Mouse (Mus musculus) hindlimb bud, embryonic 11.5 days (tissue): ENCODE measurements around the gene Sgip1.

Source experiments
- DNase-seq: peaks from one replicate; pipeline ENCODE4 v3.0.0-alpha.2; 2012; ENCODE audit warnings: low read depth, low spot score; ENCODE audit errors: extremely low spot score

Gene Sgip1

DNA sequence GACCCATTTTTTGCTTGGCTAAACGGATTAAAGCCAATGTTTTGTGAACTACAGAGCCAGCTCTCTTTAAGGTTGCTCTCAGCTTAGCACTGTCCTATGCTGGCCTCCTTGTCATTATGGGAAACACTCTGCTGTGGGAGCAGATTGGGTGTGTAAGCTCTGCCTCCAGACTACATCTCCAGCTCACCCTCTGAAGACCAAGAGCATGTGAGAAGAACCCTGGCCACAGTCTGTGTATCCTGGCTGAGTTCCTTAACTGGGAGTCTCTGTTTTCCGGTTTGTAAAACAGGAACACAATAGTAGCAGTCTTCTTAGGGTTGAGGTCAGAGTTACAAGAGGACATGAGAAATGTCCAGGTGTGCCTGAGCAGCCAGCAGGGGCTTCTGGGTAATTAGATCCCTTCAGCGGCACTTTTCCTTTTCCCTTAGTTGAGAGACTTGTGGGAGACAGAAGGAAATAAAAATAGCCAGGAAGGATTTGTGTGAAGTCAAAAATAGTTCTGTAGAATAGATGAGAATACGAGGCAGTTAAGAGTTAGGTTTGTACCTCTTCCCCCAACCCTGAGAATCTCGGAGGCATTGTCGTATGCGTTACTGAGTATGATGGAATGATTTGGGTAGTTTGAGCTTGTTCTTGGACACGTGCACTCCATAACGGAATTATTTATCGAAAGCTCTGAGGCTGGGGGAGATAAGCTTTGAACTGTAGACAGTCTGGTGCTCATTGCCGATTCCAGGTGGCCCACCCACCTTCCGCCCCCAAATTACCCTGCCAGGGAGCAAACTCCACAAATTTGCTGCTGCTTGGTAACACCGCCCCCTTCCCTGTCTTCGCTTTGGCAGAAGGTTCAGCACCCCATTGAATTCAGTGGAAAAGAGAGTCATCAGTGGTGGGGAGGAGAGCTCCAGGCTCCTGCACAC, 146.9 kb downstream of the Sgip1 start:
- DNase-seq: no peak

DNA sequence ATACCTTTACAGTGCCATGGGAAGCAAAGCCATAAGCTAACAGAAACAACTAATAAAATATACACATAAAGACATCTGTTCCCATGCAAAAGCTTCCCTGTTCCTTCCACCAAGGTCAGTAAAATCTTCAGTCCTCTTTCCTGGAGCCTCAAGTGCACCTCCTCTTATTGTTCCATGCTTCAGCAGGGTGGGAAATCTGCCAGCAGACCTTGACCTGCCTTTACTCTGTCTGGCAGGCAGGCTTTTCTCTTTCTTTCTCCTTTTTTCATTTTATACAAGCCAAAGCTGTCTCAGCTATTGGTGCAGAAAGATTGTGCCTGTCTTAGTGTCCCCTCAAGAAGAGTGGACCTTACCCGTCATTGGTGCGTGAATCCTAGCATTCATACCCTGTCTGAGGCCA, 154.8 kb downstream of the Sgip1 start:
- DNase-seq: no peak

DNA sequence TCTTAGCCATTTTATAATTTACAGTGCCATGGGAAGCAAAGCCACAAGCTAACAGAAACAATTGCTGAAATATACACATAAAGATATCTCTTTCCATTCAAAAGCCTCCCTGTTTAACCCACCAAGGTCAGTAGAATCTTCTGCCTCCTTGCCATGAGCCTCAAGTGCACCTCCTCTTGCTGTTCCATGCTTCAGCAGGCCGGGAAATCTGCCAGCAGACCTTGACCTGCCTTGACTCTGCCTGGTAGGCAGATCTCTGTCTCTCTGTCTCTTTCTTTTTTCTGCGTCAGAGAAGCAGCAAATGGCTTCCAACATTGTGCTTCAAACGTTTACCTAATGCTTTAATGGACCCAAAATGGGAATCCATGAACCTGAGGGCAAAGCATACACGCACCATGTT, 157.9 kb downstream of the Sgip1 start:
- DNase-seq: no peak

DNA sequence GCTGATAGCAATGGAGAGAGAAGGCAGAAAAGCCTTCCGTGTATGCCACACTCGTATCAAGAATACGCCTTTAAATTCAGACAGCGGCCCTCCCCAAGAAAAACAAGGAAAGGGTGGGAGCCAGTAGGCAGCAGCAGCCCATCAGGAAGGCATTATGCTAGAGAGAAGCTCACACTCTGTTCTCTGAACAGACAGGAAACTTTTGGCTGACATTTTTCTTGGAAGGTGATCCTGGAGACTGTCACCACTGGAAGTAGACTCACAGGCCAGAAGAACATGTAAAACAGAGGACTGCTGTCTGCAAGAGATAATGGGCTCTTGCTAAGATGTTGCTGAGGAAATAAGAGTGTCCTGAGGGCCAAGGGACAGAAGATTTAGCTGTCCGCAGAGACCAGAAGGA, 158.6 kb downstream of the Sgip1 start:
- no peak for DNase-seq

DNA sequence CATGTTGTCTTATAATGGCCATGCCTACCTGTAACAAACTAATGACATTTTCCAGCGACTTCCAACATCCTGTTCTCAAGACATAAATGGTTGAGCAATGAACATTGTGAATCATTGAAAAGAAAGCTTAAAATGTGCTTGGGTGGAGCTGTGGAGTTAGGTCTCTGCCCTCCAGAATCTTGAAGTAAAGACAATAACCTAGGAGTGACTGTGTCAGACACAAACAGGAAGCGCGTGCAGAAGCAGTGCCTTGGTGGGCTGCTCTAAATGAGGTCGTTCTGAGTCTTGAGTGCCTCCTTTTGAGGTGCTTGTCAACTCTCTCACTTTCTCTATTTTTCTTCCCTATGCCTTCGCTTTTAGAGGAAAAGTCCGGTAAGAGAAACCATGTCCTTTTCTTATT, 159.1 kb downstream of the Sgip1 start:
- DNase-seq: no peak

DNA sequence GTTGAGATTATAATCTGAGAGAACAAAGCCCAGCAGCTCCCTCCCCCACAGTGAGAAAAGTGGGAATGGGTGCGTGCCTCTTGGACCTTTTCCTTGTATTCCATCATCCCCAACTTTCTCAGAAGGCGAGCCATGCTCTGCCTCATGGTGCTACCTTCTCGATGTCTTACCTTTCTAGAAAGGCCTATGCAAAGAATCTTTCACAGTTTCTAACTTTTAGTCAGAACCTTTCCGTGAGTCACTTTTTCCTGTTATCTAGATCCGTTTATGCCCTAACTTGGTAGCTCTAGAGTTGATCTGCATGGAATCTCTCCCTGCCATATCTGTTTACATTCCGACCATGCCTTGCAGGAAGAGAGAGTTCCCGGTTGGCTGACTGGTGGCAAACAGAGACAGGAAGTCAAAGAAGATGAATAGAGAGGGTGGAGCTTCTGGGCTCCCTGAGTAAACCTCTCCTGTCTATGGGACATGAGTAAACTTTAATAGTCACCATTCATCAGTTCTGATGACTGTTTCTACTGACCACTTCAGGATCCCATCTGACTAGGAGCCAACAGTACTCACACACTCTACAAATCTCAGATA, 166.8 kb downstream of the Sgip1 start:
- DNase-seq: no peak

DNA sequence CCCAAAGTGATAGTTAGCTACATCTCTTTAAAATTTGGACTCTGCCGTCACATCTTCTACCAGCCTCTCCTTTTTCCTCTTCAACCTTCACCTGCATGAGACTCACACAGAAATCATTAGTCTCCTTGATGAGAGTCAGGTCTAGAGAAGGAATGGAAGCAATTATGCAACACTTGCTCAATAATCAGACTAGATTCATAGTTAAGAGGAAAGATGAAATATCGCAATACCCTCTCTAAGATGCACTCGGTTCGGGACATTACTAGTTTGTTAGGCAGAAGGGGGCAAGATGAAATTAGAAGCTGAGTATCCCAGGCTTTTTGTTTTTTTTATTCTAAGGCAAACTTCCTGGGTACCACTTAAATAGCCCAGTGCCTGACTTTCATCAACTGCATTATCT, 169.1 kb downstream of the Sgip1 start:
- no peak for DNase-seq

DNA sequence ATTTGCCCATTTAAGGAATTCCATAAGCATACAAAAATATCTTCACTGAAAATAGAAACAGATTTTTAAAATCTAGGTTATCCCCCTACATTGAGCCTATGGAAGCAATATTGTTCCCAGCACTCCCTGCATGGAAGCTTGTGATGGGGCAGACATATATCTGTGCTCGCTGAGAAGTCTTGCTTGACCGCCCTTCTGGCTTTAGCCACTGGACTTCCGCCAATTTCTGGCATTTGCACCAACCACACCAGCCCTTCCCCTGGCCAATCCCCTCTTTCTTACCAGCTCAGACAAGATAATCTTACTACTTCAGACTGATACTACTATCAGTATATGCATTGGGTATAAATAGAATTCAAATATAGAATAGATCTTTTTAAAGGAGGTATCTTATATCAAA, 172.1 kb downstream of the Sgip1 start:
- no peak for DNase-seq

DNA sequence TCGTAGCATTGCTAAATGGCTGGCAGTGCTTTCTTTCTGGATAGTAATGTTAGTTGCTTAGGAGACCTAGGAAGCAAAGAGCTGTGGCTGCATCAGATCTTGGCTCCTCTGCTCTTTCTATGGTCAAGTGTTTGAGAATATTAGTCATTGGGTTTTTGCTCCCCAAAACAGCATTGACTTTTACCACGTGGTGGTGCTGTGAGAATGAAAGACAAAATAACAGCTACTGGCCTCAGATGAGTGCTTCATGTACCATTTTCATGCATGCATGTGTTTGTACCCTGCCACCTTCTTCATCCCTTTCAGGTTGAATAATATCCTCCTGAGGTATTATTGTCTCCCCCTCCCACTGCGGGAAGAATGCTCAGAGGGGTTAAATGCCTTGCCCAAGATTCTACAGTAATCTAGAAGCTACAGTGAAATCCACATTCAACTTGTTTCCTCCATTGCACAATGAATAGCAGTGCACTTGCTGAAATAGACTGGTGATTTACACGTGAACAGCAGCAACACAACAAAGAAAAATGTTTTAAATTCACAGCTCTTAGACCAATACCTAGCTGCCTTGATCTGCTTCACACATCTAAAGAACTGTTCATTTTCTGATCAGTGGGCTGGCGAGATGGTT, 172.7 kb downstream of the Sgip1 start:
- no peak for DNase-seq

DNA sequence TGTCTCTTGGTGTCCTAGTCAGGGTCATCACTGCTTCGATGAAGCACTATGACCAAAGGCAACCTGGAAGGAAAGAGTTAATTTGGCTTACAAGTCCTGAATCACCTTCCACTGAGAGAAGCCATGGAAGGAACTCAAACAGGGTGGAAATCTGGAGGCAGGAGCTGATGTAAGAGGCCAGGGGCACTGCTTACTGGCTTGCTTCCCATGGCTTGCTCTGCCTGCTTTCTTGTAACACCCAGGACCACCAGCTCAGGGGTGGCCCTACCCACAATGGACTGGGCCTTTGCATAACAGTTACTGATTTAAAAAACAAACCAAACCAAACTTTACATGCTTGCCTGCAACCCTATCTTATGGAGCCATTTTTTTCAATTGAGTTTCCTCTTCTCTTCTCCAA, 177.1 kb downstream of the Sgip1 start:
- DNase-seq: no peak

DNA sequence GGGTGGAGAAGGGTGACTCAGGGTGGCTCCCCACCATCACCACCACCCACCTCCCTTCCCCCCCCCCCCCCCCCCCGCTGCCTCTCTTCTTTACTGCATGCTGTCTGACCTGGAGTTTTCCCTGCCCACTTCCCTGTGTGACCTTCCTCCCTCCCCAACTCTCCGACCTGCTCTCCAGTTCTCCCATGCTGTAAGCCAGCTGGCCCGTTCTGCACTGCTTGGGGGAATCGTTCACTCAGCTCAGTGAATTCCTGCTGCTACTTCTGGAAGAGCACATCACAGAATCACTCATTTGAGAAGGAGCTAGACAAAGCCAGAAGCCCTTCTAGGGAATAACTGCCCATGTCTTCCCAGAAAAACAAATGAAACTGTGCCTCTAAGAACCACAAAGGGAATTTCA, 188.4 kb downstream of the Sgip1 start:
- no peak for DNase-seq

DNA sequence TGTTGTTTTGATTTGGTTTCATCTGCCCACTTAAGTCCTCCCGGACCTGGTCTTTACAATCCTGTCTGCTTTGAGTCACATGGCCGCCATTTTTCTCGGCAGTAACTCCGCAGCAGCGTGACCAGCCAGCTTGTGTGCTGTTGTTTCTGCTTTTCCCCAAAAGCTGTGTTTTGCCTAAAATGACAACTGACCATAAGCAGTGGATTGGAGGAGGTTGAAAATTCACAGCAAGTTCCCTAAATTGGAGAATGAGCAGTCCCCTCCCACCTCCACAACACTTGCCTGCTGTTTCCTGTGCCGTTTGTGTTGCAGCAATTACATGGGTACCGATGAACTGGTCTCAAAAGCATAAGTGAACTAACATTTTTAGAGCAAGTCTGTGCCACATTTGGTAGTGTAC, 189.6 kb downstream of the Sgip1 start:
- DNase-seq: no peak

DNA sequence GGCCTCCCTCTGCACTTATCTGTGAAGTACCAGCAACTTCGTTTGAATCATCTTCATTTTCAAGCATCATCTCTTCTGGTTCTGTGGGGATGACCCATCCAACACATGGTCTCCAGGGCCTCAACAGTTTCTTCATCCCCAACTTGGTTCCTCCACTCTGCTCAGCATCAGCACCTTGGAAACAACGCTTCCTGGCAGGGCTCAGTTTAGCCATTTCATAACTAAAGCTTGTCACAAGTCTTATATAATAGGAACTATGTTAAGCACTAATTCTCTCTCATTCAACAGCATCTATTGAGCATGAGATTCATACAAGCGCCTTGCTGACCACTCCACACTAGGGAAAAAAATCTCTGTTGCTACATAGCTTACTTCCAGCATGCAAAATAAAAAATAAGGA, 199.2 kb downstream of the Sgip1 start:
- DNase-seq: no peak

DNA sequence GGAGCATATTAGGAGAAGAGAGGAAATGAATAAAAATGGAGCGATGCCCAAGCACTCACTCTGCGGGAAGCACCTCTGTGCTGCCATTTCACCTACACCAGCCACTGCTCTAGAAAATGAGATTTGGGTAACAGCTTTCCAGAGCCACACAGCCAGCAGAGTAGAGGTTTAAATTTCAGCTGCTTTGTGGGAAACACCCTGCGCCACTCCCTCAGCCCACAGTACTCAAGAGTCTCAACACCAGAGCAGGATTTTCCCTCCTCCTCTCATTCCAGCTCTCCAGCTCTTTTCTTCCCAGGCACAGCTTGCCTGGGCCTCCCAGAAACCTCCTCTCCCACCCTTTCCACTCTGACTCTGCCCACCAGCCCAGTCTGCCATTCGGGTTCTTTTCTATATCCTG, 199.6 kb downstream of the Sgip1 start:
- DNase-seq: no peak

DNA sequence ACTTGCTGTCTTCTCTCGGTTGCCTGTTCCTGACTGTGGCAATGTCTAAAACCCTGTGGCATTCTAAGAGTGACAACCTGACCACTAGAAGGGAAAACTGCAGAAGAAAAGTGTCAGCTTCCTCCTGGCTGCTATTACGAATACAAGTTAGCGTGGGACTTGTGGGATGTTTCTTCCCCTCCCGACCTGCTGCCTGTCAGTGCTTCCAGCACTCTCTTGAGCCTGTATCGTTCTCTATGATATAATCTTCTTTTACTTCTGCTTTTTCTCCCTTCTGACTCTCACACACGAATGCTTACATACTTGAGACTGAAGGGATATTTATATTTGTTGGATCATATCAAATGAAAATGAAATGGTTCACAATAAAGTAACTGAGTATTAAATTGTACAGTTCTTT, 203.2 kb downstream of the Sgip1 start:
- no peak for DNase-seq

DNA sequence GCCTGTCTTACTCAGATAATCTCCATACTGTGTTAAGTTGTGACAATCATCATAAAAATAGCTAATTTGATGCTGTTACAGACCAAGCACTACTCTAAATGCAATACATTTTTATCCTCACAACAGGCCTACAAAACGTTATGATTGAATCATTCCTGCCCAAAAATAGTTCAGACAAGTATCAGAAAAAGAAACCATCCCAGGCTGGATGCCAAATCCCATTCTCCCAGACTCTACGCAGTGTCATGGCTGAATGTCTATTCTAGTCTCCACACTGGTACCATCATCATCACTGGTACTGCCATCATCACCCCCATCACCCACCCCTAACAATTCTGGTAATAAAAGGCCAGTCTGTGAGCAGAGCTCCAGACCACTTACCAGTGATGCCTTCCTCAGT, 211.4 kb downstream of the Sgip1 start:
- DNase-seq: no peak

DNA sequence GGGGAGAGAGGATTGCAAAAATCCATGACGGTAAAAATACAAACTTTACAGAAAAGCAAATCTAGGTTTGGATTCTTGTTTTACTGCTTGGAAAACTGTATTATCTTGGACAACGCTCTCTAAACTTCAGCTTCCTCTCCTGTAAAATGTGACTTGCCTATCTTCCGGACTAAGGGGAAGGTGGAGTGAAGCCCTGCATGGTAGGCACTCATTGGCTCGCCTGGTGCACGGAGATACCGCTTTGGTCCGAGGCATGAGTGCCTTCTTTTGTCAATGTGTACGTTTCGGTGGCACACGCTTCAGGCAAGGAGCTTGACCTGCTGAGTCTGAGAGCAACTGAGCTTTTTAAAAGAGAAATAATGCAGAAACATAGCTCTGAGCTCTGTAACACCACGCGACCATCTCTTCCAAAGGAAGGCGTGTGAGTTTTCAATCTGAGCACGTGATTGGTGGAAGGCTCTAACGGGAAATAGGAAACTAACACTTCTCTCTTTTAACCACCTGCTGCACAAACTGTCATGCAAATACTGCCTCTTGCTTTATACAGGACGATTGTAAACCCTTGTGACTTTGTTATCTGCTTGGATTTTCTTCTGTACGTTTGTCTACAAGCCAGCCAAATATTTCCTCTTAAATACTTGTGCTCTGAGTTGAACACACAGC, 214.3 kb downstream of the Sgip1 start:
- no peak for DNase-seq

DNA sequence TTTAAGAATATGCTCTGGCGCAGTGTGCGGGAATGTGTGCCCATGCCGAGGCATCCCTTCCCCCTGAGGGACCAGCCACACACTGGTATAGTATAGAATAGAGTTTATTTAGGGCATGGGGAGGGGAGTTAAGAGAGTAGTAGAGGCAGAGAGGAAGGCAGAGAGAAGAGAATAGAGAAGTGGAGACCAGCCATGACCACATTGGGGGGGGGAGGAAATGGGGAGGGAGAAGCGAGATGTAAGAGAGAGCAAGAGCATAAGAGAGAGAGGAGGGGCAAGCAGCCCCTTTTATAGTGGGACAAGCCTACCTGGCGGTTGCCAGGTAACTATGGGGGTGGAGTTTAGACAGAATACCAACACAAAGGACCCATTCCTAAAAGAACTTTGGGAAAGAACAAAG, 218.3 kb downstream of the Sgip1 start:
- DNase-seq: no peak

DNA sequence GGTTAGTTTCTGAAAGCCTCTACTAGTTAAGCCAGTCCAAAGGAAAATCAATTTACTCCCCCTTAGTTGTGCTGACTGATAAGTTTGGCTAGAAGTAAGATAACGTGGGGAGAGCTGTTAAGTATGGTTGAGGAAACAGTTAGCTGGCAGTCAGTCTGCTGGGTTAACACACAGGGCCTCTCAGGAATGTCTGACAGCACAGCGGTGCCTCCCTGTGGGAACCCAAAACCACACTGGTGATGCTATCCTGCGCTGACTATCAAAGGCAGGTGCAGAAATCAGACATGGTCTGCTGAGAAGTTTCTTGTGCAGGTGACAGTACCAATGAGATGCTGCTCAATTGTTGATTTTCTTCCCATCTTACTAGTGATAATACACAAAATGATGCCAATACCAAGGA, 223.1 kb downstream of the Sgip1 start:
- DNase-seq: no peak

DNA sequence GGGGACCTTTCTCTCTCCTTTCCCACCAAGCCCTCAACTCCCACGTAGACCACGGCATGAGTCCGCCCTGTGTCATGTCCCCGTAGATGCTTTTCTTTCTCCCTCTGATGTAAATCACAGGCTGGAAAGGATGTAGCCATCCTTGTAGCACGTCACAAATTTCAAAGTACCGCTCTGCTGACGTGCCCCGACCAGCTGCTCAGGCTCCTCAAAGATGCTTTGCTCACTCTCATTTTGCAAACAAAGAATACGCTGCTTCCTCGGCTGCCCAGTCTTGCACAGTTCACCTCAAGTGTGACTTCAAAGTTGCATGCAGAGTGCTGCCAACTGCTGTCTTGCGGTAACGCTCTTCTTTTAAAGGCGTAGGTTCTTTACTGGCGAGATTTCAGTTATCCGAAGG, 226.7 kb downstream of the Sgip1 start:
- DNase-seq: no peak

DNA sequence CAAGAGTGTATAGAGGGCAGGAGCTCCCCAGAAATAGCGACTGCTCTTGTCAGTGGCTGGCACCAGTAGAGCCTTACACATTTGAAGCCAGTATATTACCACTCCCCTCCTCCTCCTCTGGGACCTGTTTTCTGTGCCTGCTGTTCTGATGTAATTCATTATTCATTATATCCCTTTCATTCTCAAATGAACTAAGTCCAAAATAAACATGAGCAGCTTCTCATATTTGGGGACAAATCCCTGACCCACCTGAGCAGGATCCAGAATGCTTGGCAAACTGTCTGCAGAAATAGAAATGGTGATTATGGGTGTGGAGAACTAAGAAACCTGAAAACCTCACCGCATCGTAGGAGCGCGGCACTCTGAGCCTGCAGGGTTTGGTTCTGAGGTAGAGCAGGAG, 228.5 kb downstream of the Sgip1 start:
- no peak for DNase-seq

DNA sequence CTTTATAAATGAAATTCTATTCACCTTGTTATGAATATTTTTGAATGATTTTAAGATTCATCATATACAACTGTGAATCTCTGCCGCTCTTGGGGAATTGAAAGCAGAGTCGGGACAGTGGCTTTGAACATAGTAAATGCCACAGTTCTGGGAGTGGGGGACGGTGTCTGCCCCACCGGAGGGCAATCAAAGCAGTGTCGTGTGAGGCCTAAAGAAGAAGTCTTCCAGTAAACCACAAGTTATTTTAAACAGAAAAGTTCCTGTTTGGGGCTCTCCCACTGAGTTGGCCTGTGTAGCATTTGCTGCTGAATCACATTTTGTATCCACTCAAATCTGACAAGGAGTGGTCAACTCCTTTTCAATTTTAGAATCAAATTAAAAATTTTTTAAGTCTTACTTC, 230.1 kb downstream of the Sgip1 start:
- no peak for DNase-seq
